Mouse (Mus musculus): ENCODE measurements around the gene Ccdc12.

Ccdc12 gene

GRCm38 (mm10) chr9:110656249-110657221, at the start of gene Ccdc12:
Gene Ccdc12, plus strand, starts transcription at chr9:110656503.
- peak; percentile 95 for DNase-seq (ENCODE audit: low read depth, low spot score)

- DNase-seq (ENCODE audit: low read depth, low spot score) = no peak
Observed at GRCm38 (mm10) chr9:110611471-110611870, 44.8 kb upstream of the Ccdc12 start.

- DNase-seq (ENCODE audit: low read depth, low spot score) = no peak
Observed at GRCm38 (mm10) chr9:110617081-110617480, 39.2 kb upstream of the Ccdc12 start.

- DNase-seq (ENCODE audit: low read depth, low spot score) = no peak
Observed at GRCm38 (mm10) chr9:110620180-110620579, 36.1 kb upstream of the Ccdc12 start.

- no peak for DNase-seq (ENCODE audit: low read depth, low spot score)
Observed at GRCm38 (mm10) chr9:110620685-110621084, 35.6 kb upstream of the Ccdc12 start.

GRCm38 (mm10) chr9:110622621-110623219, 33.6 kb upstream of the Ccdc12 start:
- no peak for DNase-seq (ENCODE audit: low read depth, low spot score)

GRCm38 (mm10) chr9:110623416-110624195, 32.7 kb upstream of the Ccdc12 start:
- DNase-seq (ENCODE audit: low read depth, low spot score) = no peak

- DNase-seq (ENCODE audit: low read depth, low spot score) = peak; percentile 80
Observed at GRCm38 (mm10) chr9:110624361-110625166, 31.7 kb upstream of the Ccdc12 start, which contains the start of gene Nradd. Gene Nradd, minus strand, starts transcription at chr9:110624452.

- no peak for DNase-seq (ENCODE audit: low read depth, low spot score)
Observed at GRCm38 (mm10) chr9:110625350-110625908, 30.9 kb upstream of the Ccdc12 start.

GRCm38 (mm10) chr9:110630171-110630570, 26.1 kb upstream of the Ccdc12 start:
- no peak for DNase-seq (ENCODE audit: low read depth, low spot score)

GRCm38 (mm10) chr9:110631191-110631590, 25.1 kb upstream of the Ccdc12 start:
- DNase-seq (ENCODE audit: low read depth, low spot score) = peak; percentile 59

GRCm38 (mm10) chr9:110631651-110632275, 24.5 kb upstream of the Ccdc12 start:
- DNase-seq (ENCODE audit: low read depth, low spot score) = no peak

- no peak for DNase-seq (ENCODE audit: low read depth, low spot score)
Observed at GRCm38 (mm10) chr9:110632671-110633070, 23.6 kb upstream of the Ccdc12 start.

GRCm38 (mm10) chr9:110633882-110634281, 22.4 kb upstream of the Ccdc12 start:
- no peak for DNase-seq (ENCODE audit: low read depth, low spot score)

- DNase-seq (ENCODE audit: low read depth, low spot score) = peak; percentile 67
Observed at GRCm38 (mm10) chr9:110635225-110635624, 21.1 kb upstream of the Ccdc12 start.

- no peak for DNase-seq (ENCODE audit: low read depth, low spot score)
Observed at GRCm38 (mm10) chr9:110638611-110639021, 17.7 kb upstream of the Ccdc12 start.

GRCm38 (mm10) chr9:110641006-110641405, 15.3 kb upstream of the Ccdc12 start:
- DNase-seq (ENCODE audit: low read depth, low spot score) = no peak

GRCm38 (mm10) chr9:110642812-110643524, 13.3 kb upstream of the Ccdc12 start:
- DNase-seq (ENCODE audit: low read depth, low spot score) = no peak

GRCm38 (mm10) chr9:110643787-110644186, 12.5 kb upstream of the Ccdc12 start:
- no peak for DNase-seq (ENCODE audit: low read depth, low spot score)

GRCm38 (mm10) chr9:110644295-110644694, 12.0 kb upstream of the Ccdc12 start:
- DNase-seq (ENCODE audit: low read depth, low spot score) = no peak
